Mouse (Mus musculus) thymus, postnatal 25 days (tissue): ENCODE results near the gene Man2a2.

Source experiments
- DNase-seq: peaks from one replicate; pipeline ENCODE4 v3.0.0; 2022

The Man2a2 gene

GRCm38 (mm10) chr7:80371041-80371751, at the start of gene Man2a2:
Gene Man2a2, minus strand, starts transcription at chr7:80371375.
- DNase-seq = peak; percentile 93

DNA sequence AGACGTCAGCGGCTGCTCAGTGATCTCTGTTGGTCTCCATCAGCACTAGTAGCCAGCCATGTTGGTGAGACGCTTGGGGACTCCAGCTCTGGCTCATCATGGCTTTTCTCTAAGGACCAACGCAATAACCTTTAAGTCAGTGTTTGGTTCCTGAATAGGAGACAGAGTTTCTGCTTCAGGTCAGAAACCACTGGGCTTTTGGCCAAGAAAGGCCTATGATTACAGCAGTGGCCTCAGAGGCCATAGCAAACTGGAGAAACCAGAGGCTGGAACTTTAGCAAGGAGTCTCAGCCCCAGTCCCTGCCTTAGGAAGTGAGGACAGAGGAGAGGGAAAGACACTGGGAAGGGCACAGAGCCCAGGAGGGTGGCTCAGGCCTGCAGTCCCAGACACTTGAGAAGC, 49.4 kb upstream of the Man2a2 start:
- no peak for DNase-seq

- DNase-seq = no peak
Observed at GRCm38 (mm10) chr7:80419278-80419677, 48.1 kb upstream of the Man2a2 start.

DNA sequence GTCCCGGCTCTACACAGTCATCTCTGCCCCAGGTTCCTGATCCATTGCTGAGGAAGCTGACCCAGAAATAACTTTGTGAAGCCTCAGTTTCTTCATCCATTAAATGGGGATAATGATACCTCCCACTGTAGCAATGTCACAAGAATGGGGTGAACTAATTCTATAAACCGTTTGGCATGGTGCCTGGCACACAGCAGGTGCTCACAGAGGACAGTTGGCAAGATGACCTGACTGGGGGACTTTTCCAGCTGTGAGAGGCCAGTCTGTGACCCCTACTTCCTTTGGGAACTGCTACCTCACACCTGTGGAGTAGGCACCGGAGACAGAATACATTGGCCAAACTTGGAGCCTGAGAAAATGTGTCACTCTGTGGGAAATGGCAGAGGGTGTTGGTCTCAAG, 46.9 kb upstream of the Man2a2 start:
- DNase-seq = no peak

DNA sequence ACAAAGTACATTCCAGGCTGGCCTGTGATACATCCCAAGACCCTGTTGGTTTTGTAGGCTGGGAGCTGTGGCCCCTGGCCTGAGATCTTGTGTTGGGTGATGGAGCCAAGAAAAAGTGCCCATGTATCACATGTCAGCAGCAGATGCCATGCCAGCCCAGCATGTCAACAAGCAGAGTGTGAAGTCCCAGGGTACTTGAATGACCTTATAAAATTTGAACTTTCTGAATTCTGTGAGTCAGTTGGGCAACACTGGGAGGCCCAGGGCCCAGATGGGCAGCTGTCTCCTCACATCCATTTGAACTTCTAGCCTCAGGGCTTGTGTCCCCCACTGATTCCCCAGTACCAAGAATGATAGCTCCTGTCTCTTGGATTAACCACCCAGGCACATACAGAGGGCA, 46.4 kb upstream of the Man2a2 start:
- DNase-seq = no peak

- DNase-seq = peak; percentile 30
Observed at GRCm38 (mm10) chr7:80416969-80417368, 45.8 kb upstream of the Man2a2 start.

- peak; percentile 30 for DNase-seq
Observed at GRCm38 (mm10) chr7:80414303-80414855, 43.2 kb upstream of the Man2a2 start.

GRCm38 (mm10) chr7:80413512-80414302, 42.5 kb upstream of the Man2a2 start:
- DNase-seq = peak; percentile 45

GRCm38 (mm10) chr7:80412781-80413180, 41.6 kb upstream of the Man2a2 start:
- DNase-seq = no peak

DNA sequence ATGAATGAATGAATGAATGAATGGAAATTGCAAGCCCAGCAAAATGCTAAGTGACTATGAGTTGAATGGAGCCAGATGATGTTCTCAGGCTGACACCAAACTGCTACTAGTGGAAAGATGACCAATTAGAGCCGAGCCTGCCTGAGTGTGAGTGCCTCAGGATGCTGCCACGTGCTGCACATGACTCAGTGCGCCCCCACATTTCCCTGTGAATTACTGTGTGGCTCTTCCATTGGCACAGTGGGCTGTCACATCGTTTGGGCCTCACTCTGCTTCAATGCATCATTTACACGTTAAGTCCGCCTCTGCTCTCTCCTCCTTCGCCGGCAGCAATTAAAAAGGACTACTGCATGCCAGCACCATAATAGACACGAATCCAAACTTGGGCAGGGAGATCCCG, 41.1 kb upstream of the Man2a2 start:
- DNase-seq = no peak

- no peak for DNase-seq
Observed at GRCm38 (mm10) chr7:80410380-80410779, 39.2 kb upstream of the Man2a2 start.

DNA sequence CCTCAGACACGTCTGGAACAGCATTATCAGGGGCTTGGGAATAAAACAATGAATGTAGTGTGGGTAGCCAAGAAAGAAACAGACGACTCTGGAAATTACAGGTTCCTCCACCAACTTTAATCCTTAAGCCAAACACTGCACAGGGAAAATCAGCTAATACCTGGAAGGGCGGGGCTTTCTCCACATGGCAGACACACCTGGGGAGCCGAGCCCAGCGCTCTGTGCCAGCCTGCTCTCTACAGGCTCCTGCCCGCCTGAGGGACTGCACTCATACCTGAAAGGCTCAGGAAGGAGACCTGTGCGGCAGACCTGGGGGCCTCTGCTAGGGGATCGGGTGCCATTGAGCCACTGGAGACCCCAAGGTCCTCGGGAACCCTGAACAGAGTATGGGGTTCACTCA, 36.5 kb upstream of the Man2a2 start:
- DNase-seq = no peak

GRCm38 (mm10) chr7:80406186-80406585, 35.0 kb upstream of the Man2a2 start:
- DNase-seq = no peak

- DNase-seq = no peak
Observed at GRCm38 (mm10) chr7:80405188-80405695, 34.1 kb upstream of the Man2a2 start, which contains the start of gene Furin. Gene Furin, minus strand, starts transcription at chr7:80405436.

- DNase-seq = peak; percentile 23
Observed at GRCm38 (mm10) chr7:80404101-80404894, 33.1 kb upstream of the Man2a2 start.

- DNase-seq = no peak
Observed at GRCm38 (mm10) chr7:80403551-80403950, 32.4 kb upstream of the Man2a2 start.

- peak; percentile 63 for DNase-seq
Observed at GRCm38 (mm10) chr7:80402651-80403321, 31.6 kb upstream of the Man2a2 start.

DNA sequence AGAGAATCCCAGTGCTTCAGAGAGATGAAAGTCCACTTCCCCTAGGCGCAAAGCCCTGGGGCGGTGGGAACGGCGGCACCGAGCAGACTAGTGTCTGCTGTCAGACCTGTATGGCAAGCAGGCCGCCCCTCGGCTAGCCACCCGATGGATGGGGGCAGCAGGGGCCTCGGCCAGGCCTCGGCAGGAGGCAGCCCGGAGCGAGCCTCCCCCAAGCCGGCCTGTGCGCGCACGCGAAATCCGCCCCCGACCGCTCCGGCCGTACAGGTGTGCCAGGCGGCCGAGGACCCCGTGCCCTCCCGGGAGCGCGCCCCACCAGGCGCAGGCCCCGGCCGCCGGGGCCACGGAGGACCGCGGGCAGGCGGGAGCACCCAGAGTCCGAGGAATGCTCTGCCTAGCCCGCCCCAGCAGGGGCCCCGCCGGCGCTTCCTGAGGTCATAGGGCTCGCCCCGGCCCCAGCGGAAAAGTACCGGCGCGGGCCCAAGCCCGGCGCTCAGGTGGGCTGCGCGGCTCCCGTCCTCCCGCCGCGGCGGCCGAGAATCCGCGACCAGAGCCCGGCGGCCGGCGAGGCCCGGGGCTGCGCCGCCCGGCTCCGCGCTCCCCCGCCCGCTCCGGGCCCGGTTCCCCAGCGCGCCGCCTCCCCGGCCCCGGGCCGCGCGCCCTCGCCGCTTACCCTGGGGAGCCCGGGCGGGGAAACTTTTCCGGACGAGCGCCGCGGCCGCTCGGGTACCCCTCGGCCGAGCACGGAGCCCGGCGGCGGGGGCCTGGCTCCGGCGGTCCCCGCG, 30.9 kb upstream of the Man2a2 start:
- DNase-seq = peak; percentile 56

DNA sequence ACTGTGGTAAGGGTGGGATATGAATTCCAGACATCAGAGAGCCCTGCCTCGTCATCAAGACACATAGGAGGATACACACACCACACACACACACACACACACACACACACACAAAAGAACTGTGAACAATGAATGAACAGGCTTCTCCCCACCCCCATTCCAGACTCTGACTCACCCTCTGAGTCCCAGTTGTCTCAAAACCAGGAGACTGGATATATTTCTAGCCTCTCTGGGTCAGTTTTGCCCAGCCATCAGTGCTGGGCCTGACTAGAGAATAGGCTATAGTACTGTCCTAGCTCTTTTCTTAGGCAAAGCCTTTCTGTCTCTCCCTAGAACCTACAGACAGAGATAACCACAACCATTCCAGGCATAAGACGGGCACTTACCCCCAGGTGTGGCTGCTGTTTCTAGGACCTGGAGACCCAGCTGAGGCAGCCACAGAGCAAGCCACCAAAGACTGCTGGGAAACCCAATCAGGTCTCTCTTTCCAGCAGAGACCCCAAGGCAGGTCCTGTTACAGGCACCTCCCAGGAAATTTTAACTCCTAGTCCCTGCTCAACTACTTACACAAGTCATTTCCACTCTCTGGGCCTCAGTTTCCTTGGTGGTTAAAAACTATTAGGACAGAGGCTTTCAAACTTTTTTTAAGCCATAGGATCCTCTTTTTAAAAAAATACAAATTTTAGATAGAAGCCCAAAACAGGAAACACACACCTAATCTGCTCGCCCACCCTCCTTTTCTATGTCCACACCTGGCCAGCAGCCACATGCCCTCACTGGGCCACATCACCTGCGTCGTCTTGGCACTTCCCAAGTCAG, 30.1 kb upstream of the Man2a2 start:
- DNase-seq = no peak

GRCm38 (mm10) chr7:80400571-80400970, 29.4 kb upstream of the Man2a2 start:
- no peak for DNase-seq

GRCm38 (mm10) chr7:80400099-80400498, 28.9 kb upstream of the Man2a2 start:
- no peak for DNase-seq
